Mouse (Mus musculus): ENCODE results near the gene Grin2b. TPM values are rescaled to one million over a fixed set of nuclear protein-coding genes. Genes with fewer than 3 reads are reported as not detected.

Gene Grin2b
- total and polyA plus RNA-seq, 2 experiments from 2014 or later, result 64.1 to 76.4 TPM

DNA sequence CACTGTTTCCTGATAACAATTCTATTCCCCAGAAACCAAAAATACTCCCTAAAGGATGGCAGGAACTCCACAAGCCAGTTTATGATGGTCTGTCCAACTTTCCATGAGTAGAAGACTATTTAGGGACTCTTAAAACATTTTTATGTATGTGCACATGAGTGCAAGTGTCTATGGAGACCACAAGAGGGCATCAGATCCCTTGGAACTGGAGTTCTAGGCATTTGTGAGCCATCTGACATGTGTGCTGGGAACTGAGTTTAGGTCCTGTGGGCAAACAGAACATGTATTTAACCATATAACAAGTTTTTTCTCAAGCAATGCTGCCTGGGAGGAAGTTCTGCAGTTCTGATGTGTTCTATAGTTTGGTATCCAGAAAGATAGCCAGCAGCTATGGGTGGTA lies 501.3 kb downstream of the Grin2b start:
- H3K36me3 ChIP-seq (ENCODE audit: insufficient read depth, low read length), result no peaks in the 10 kb centered on the region
- DNase-seq (ENCODE audit: low spot score) (no peak), ATAC-seq (ENCODE audit: low FRiP score) (no peak)
- 0 out of 2 replicates have a peak, but pooled peaks have one; percentile 9 for TF ChIP-seq CTCF (IDR thresholded peaks at IDR 0.05)
- 0 out of 2 replicates have a peak, but pooled peaks cover 3% of the 10 kb centered on the region for H3K9me3 ChIP-seq (ENCODE audit: low read length)
- no peaks in the 10 kb centered on the region for H3K4me1 ChIP-seq (ENCODE audit: insufficient read depth, low read length)
- H3K27ac ChIP-seq (ENCODE audit: low read depth, low read length), result no peak overlapping the region
- no peak overlapping the region for H3K4me3 ChIP-seq (ENCODE audit: low read depth, low read length)
- no peak overlapping the region for H3K9ac ChIP-seq (replicated peaks; ENCODE audit: low read length, poor library complexity, severe bottlenecking)
- H3K4me2 ChIP-seq (ENCODE audit: low read depth, low read length, poor library complexity, severe bottlenecking), result no peak overlapping the region
- no peaks in the 10 kb centered on the region for H3K27me3 ChIP-seq (ENCODE audit: insufficient read depth, low read length)

Small RNA genes lying within 50 kb of the gene (microRNA-seq; reads per million reads assigned to microRNA genes)
- gene Gm22892 (ENCODE audit: borderline number of aligned reads), result not detected

Other genes starting within 250 kb of the Grin2b start
- 0.11 TPM in 1 of 2 replicates, not detected in the other for gene Gm8994, start 154.0 kb upstream of the Grin2b start, total RNA-seq (2014; rRNA removed)
- not detected in 2 replicates for gene Gm8994, start 154.0 kb upstream of the Grin2b start, polyA plus RNA-seq (2015; fragmentation: Nextera tagmentation; extraction: Ambion mirVana)
- not detected in 2 replicates for gene E330021D16Rik, start 242.1 kb upstream of the Grin2b start, total RNA-seq (2014; rRNA removed)
- not detected in 2 replicates for gene E330021D16Rik, start 242.1 kb upstream of the Grin2b start, polyA plus RNA-seq (2015; fragmentation: Nextera tagmentation; extraction: Ambion mirVana)

Measured in midbrain, postnatal 0 days (tissue).